Mouse (Mus musculus) embryonic facial prominence, embryonic 10.5 days (tissue): ENCODE measurements at regions not wholly inside any gene's neighbourhood (a gene's known extent, or its start where the extent isn't known, plus 50 kb on each side); places are given as distances from the start of the nearest gene placed in this dataset.

ENCODE experiments used
- DNase-seq: peaks from one replicate; pipeline ENCODE4 v3.0.0-alpha.2; 2017; ENCODE audit warnings: low spot score
- H3K27ac ChIP-seq: fragments of 300-500 bp; sonication (generic); replicated peaks from 2 replicates; pipeline ENCODE4 v1.5.1; 2016; ENCODE audit warnings: mild to moderate bottlenecking
- H3K27me3 ChIP-seq: fragments of 300-500 bp; sonication (generic); replicated peaks from 2 replicates; pipeline ENCODE4 v1.6.1; 2016; ENCODE audit warnings: low read depth, mild to moderate bottlenecking; ENCODE audit not compliant: poor library complexity, severe bottlenecking
- H3K36me3 ChIP-seq: fragments of 300-500 bp; sonication (generic); replicated peaks from 2 replicates; pipeline ENCODE4 v1.6.1; 2016; ENCODE audit warnings: mild to moderate bottlenecking, moderate library complexity
- H3K4me1 ChIP-seq: fragments of 300-500 bp; sonication (generic); 2 replicates; pipeline ENCODE4 v1.6.1; 2016
- H3K4me3 ChIP-seq: fragments of 300-500 bp; sonication (generic); 2 replicates; pipeline ENCODE4 v1.5.1; 2016; ENCODE audit warnings: mild to moderate bottlenecking, moderate library complexity
- H3K9me3 ChIP-seq: fragments of 300-500 bp; sonication (generic); 2 replicates; pipeline ENCODE4 v1.6.1; 2016; ENCODE audit warnings: mild to moderate bottlenecking
- WGBS: fragments of 180-500 bp; shearing (Covaris S2); methylation state at CpG from one replicate; pipeline ENCODE4 v1.1.7; 2016; 5-methylcytosine and 5-hydroxymethylcytosine counted together

- Histone ChIP-seq H3K9me3 (no peaks in the 10 kb centered on the region), H3K4me1 (peaks cover 26% of the 10 kb centered on the region), H3K27me3 (no peaks in the 10 kb centered on the region), H3K4me3 (no peak overlapping the region), H3K27ac (no peak overlapping the region), H3K36me3 (no peaks in the 10 kb centered on the region)
- 77% methylated on average over 3 of the region's 3 CpGs for WGBS
- no peak for DNase-seq
These were observed 172.0 kb downstream of the Dcdc2c start for GRCm38 (mm10) chr12:28380203-28380602.

GRCm38 (mm10) chr12:28377968-28378367 lies 174.2 kb downstream of the Dcdc2c start:
- H3K27me3 ChIP-seq = no peaks in the 10 kb centered on the region
- no peaks in the 10 kb centered on the region for H3K9me3 ChIP-seq
- 87% methylated on average over 3 of the region's 3 CpGs for WGBS
- H3K4me1 ChIP-seq = peaks cover 23% of the 10 kb centered on the region
- no peak overlapping the region for H3K27ac ChIP-seq
- no peak for DNase-seq
- H3K36me3 ChIP-seq = no peaks in the 10 kb centered on the region
- no peak overlapping the region for H3K4me3 ChIP-seq

- Histone ChIP-seq H3K4me3 (no peak overlapping the region), H3K27ac (peak overlapping the region; percentile 57), H3K4me1 (peaks cover 23% of the 10 kb centered on the region), H3K36me3 (no peaks in the 10 kb centered on the region), H3K9me3 (no peaks in the 10 kb centered on the region), H3K27me3 (no peaks in the 10 kb centered on the region)
- WGBS = 68% methylated on average over 4 of the region's 4 CpGs
- DNase-seq = no peak
These were observed 174.8 kb downstream of the Dcdc2c start for GRCm38 (mm10) chr12:28377373-28377772.

GRCm38 (mm10) chr12:28376770-28377169 lies 175.4 kb downstream of the Dcdc2c start:
- H3K36me3 ChIP-seq = no peaks in the 10 kb centered on the region
- H3K27me3 ChIP-seq = no peaks in the 10 kb centered on the region
- no peaks in the 10 kb centered on the region for H3K9me3 ChIP-seq
- peak; percentile 13 for DNase-seq
- WGBS = 64% methylated on average over 4 of the region's 4 CpGs
- H3K27ac ChIP-seq = no peak overlapping the region
- H3K4me3 ChIP-seq = no peak overlapping the region
- peaks cover 23% of the 10 kb centered on the region for H3K4me1 ChIP-seq

GRCm38 (mm10) chr12:28365304-28365703 lies 186.9 kb downstream of the Dcdc2c start:
- Histone ChIP-seq H3K36me3 (no peaks in the 10 kb centered on the region), H3K27me3 (no peaks in the 10 kb centered on the region), H3K27ac (peak overlapping the region; percentile 55; the same call in 1 of the 2 replicates), H3K4me1 (peaks cover 17% of the 10 kb centered on the region), H3K9me3 (no peaks in the 10 kb centered on the region), H3K4me3 (no peak overlapping the region)
- WGBS = 42% methylated on average over 2 of the region's 2 CpGs
- no peak for DNase-seq

GRCm38 (mm10) chr12:28358737-28359333 lies 193.4 kb downstream of the Dcdc2c start:
- H3K36me3 ChIP-seq = no peaks in the 10 kb centered on the region
- peak overlapping the region; percentile 35 for H3K27ac ChIP-seq
- 36% methylated on average over 7 of the region's 7 CpGs for WGBS
- H3K27me3 ChIP-seq = no peaks in the 10 kb centered on the region
- H3K4me1 ChIP-seq = peaks cover 15% of the 10 kb centered on the region
- H3K4me3 ChIP-seq = no peak overlapping the region
- no peaks in the 10 kb centered on the region for H3K9me3 ChIP-seq
- DNase-seq = no peak

GRCm38 (mm10) chr12:28357764-28358163 lies 194.4 kb downstream of the Dcdc2c start:
- WGBS = 89% methylated on average over 10 of the region's 10 CpGs

GRCm38 (mm10) chr12:28353140-28353539 lies 199.1 kb downstream of the Dcdc2c start:
- Histone ChIP-seq H3K27ac (peak overlapping the region; percentile 69), H3K27me3 (no peaks in the 10 kb centered on the region)
- DNase-seq = no peak

More at GRCm38 (mm10) chr12:28357764-28358163, 194.4 kb downstream of the Dcdc2c start:
- Histone ChIP-seq H3K27me3 (no peaks in the 10 kb centered on the region), H3K4me3 (no peak overlapping the region), H3K9me3 (no peaks in the 10 kb centered on the region), H3K4me1 (peaks cover 23% of the 10 kb centered on the region), H3K27ac (0 out of 2 replicates have a peak overlapping the region, but pooled peaks have one; percentile 21), H3K36me3 (no peaks in the 10 kb centered on the region)
- no peak for DNase-seq

GRCm38 (mm10) chr12:28352571-28352970 lies 199.6 kb downstream of the Dcdc2c start:
- peak; percentile 36 for DNase-seq
- Histone ChIP-seq H3K4me1 (peaks cover 17% of the 10 kb centered on the region), H3K4me3 (no peak overlapping the region), H3K27ac (peak overlapping the region; percentile 69), H3K9me3 (no peaks in the 10 kb centered on the region), H3K36me3 (no peaks in the 10 kb centered on the region), H3K27me3 (no peaks in the 10 kb centered on the region)
- 52% methylated on average over 3 of the region's 3 CpGs for WGBS

More at GRCm38 (mm10) chr12:28353140-28353539, 199.1 kb downstream of the Dcdc2c start:
- Histone ChIP-seq H3K4me3 (no peak overlapping the region), H3K9me3 (no peaks in the 10 kb centered on the region), H3K36me3 (no peaks in the 10 kb centered on the region), H3K4me1 (peaks cover 17% of the 10 kb centered on the region)
- WGBS = 53% methylated on average over 3 of the region's 3 CpGs

GRCm38 (mm10) chr12:28342735-28343134 lies 209.5 kb downstream of the Dcdc2c start:
- Histone ChIP-seq H3K36me3 (no peaks in the 10 kb centered on the region), H3K4me3 (no peak overlapping the region), H3K27me3 (no peaks in the 10 kb centered on the region), H3K27ac (no peak overlapping the region), H3K4me1 (peaks cover 8% of the 10 kb centered on the region; the same call in 1 of the 2 replicates), H3K9me3 (no peaks in the 10 kb centered on the region)
- 84% methylated on average over 2 of the region's 2 CpGs for WGBS
- DNase-seq = no peak

- Histone ChIP-seq H3K9me3 (peaks cover 9% of the 10 kb centered on the region; the same call in 1 of the 2 replicates), H3K4me3 (no peak overlapping the region), H3K4me1 (peaks cover 29% of the 10 kb centered on the region), H3K27me3 (no peaks in the 10 kb centered on the region), H3K27ac (peak overlapping the region; percentile 77; the same call in 1 of the 2 replicates), H3K36me3 (no peaks in the 10 kb centered on the region)
- WGBS = 15% methylated on average over 5 of the region's 5 CpGs
- peak; percentile 61 for DNase-seq
These were observed 219.6 kb downstream of the Dcdc2c start for GRCm38 (mm10) chr12:28332591-28332990.

- Histone ChIP-seq H3K9me3 (peaks cover 9% of the 10 kb centered on the region; the same call in 1 of the 2 replicates), H3K4me3 (no peak overlapping the region), H3K36me3 (no peaks in the 10 kb centered on the region), H3K27ac (peak overlapping the region; percentile 77), H3K27me3 (no peaks in the 10 kb centered on the region), H3K4me1 (peaks cover 29% of the 10 kb centered on the region)
- WGBS = 71% methylated on average over 2 of the region's 2 CpGs
- no peak for DNase-seq
These were observed 220.4 kb downstream of the Dcdc2c start for GRCm38 (mm10) chr12:28331843-28332242.

GRCm38 (mm10) chr12:28323659-28324058 lies 228.5 kb downstream of the Dcdc2c start:
- Histone ChIP-seq H3K36me3 (no peaks in the 10 kb centered on the region), H3K27ac (peak overlapping the region; percentile 72; the same call in 1 of the 2 replicates), H3K4me1 (peaks cover 10% of the 10 kb centered on the region), H3K9me3 (no peaks in the 10 kb centered on the region), H3K4me3 (no peak overlapping the region), H3K27me3 (no peaks in the 10 kb centered on the region)
- peak; percentile 27 for DNase-seq
- WGBS = 26% methylated on average over 2 of the region's 2 CpGs
